Mouse (Mus musculus): Measurements from ENCODE around the gene Ypel3. TPM values are rescaled to one million over a fixed set of nuclear protein-coding genes. Genes with fewer than 3 reads are reported as not detected.

The Ypel3 gene
- polyA plus RNA-seq, 1 experiment: 74.3 TPM

DNA sequence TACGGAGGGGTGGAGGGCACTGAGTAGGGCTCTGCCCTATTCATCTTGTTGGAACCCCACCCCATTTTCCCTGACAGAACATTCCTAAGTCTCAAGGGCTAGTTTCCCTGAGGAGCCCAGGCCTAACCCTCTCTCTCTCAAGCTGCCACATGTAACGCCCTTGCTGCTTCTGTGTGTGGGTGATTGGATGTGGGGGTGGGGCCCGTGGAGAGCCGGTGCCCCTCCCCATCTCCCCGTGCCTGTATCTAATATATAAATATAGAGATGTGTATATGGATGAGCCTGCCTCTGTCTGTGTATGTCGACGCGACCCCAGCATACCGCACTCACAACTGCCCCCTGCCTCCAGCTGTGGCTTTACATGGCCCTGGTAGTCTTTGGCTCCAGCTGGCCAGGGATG, 11.2 kb upstream of the Ypel3 start:
- Histone ChIP-seq H3K4me1 (ENCODE audit: control insufficient read depth, insufficient read depth, low read length) (peaks cover 6% of the 10 kb centered on the region; the same call in 1 of the 2 replicates), H3K27me3 (ENCODE audit: control insufficient read depth, insufficient read depth, low read length) (no peaks in the 10 kb centered on the region), H3K27ac (ENCODE audit: control insufficient read depth, insufficient read depth, low read depth, low read length) (no peak overlapping the region), H3K4me3 (ENCODE audit: control insufficient read depth, low read depth, low read length) (no peak overlapping the region), H3K36me3 (ENCODE audit: control insufficient read depth, insufficient read depth, low read length) (no peaks in the 10 kb centered on the region; the same call in 1 of the 2 replicates)
- TF ChIP-seq POLR2A (IDR thresholded peaks at IDR 0.05; ENCODE audit: control insufficient read depth, low read depth, low read length) (no peak), CTCF (IDR thresholded peaks at IDR 0.05; ENCODE audit: control insufficient read depth, insufficient read depth, insufficient replicate concordance, low read depth, low read length) (no peak)

- TF ChIP-seq CTCF (IDR thresholded peaks at IDR 0.05; ENCODE audit: control insufficient read depth, insufficient read depth, insufficient replicate concordance, low read depth, low read length) (no peak), POLR2A (IDR thresholded peaks at IDR 0.05; ENCODE audit: control insufficient read depth, low read depth, low read length) (no peak)
- Histone ChIP-seq H3K4me1 (ENCODE audit: control insufficient read depth, insufficient read depth, low read length) (peaks cover 5% of the 10 kb centered on the region; the same call in 1 of the 2 replicates), H3K27me3 (ENCODE audit: control insufficient read depth, insufficient read depth, low read length) (no peaks in the 10 kb centered on the region), H3K36me3 (ENCODE audit: control insufficient read depth, insufficient read depth, low read length) (no peaks in the 10 kb centered on the region; the same call in 1 of the 2 replicates), H3K27ac (ENCODE audit: control insufficient read depth, insufficient read depth, low read depth, low read length) (no peak within 1 kb of the TSS), H3K4me3 (ENCODE audit: control insufficient read depth, low read depth, low read length) (no peak within 1 kb of the TSS)
These were observed 10.6 kb upstream of the Ypel3 start, which contains the start of gene Gdpd3 for GRCm38 (mm10) chr7:126766201-126766600. Gene Gdpd3, plus strand, starts transcription at chr7:126766334.

GRCm38 (mm10) chr7:126767001-126767400, 9.8 kb upstream of the Ypel3 start:
- no peak overlapping the region for H3K27ac ChIP-seq (ENCODE audit: control insufficient read depth, insufficient read depth, low read depth, low read length)
- TF ChIP-seq CTCF (IDR thresholded peaks at IDR 0.05; ENCODE audit: control insufficient read depth, insufficient read depth, insufficient replicate concordance, low read depth, low read length): no peak
- TF ChIP-seq POLR2A (IDR thresholded peaks at IDR 0.05; ENCODE audit: control insufficient read depth, low read depth, low read length): no peak
- no peaks in the 10 kb centered on the region for H3K27me3 ChIP-seq (ENCODE audit: control insufficient read depth, insufficient read depth, low read length)
- H3K4me3 ChIP-seq (ENCODE audit: control insufficient read depth, low read depth, low read length): no peak overlapping the region
- H3K4me1 ChIP-seq (ENCODE audit: control insufficient read depth, insufficient read depth, low read length): no peaks in the 10 kb centered on the region; the same call in 1 of the 2 replicates
- H3K36me3 ChIP-seq (ENCODE audit: control insufficient read depth, insufficient read depth, low read length): no peaks in the 10 kb centered on the region

DNA sequence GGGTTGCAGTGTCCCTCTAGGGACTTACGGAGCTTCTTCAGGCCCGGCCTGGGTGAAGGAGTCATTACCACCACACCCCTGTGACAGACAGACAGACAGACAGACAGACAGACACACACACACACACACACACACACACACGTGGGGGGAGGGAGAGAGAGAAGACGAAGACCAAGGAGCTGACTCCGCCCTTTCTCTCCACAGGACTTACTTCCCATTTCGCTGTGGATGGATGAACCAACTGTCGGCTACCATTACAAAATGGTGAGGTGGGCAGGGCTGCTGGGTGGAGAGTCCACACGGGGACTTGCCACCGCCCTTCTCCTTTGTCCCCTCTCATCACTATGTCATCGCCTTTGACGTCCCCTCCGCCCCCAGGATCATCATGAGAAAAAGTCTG, 6.0 kb upstream of the Ypel3 start:
- no peaks in the 10 kb centered on the region for H3K36me3 ChIP-seq (ENCODE audit: control insufficient read depth, insufficient read depth, low read length)
- no peaks in the 10 kb centered on the region for H3K27me3 ChIP-seq (ENCODE audit: control insufficient read depth, insufficient read depth, low read length)
- no peak for TF ChIP-seq POLR2A (IDR thresholded peaks at IDR 0.05; ENCODE audit: control insufficient read depth, low read depth, low read length)
- TF ChIP-seq CTCF (IDR thresholded peaks at IDR 0.05; ENCODE audit: control insufficient read depth, insufficient read depth, insufficient replicate concordance, low read depth, low read length): no peak
- peaks cover 2% of the 10 kb centered on the region; the same call in 1 of the 2 replicates for H3K4me1 ChIP-seq (ENCODE audit: control insufficient read depth, insufficient read depth, low read length)
- no peak overlapping the region for H3K4me3 ChIP-seq (ENCODE audit: control insufficient read depth, low read depth, low read length)
- no peak overlapping the region for H3K27ac ChIP-seq (ENCODE audit: control insufficient read depth, insufficient read depth, low read depth, low read length)

GRCm38 (mm10) chr7:126773351-126773750, 3.4 kb upstream of the Ypel3 start:
- peaks cover 15% of the 10 kb centered on the region for H3K4me1 ChIP-seq (ENCODE audit: control insufficient read depth, insufficient read depth, low read length)
- no peaks in the 10 kb centered on the region for H3K36me3 ChIP-seq (ENCODE audit: control insufficient read depth, insufficient read depth, low read length)
- no peak overlapping the region for H3K4me3 ChIP-seq (ENCODE audit: control insufficient read depth, low read depth, low read length)
- H3K27ac ChIP-seq (ENCODE audit: control insufficient read depth, insufficient read depth, low read depth, low read length): no peak overlapping the region
- TF ChIP-seq POLR2A (IDR thresholded peaks at IDR 0.05; ENCODE audit: control insufficient read depth, low read depth, low read length) (no peak), CTCF (IDR thresholded peaks at IDR 0.05; ENCODE audit: control insufficient read depth, insufficient read depth, insufficient replicate concordance, low read depth, low read length) (no peak)
- no peaks in the 10 kb centered on the region for H3K27me3 ChIP-seq (ENCODE audit: control insufficient read depth, insufficient read depth, low read length)

GRCm38 (mm10) chr7:126774463-126774862, 2.3 kb upstream of the Ypel3 start:
- no peak overlapping the region for H3K4me3 ChIP-seq (ENCODE audit: control insufficient read depth, low read depth, low read length)
- no peak for TF ChIP-seq POLR2A (IDR thresholded peaks at IDR 0.05; ENCODE audit: control insufficient read depth, low read depth, low read length)
- TF ChIP-seq CTCF (IDR thresholded peaks at IDR 0.05; ENCODE audit: control insufficient read depth, insufficient read depth, insufficient replicate concordance, low read depth, low read length): no peak
- H3K27me3 ChIP-seq (ENCODE audit: control insufficient read depth, insufficient read depth, low read length): no peaks in the 10 kb centered on the region
- no peaks in the 10 kb centered on the region for H3K36me3 ChIP-seq (ENCODE audit: control insufficient read depth, insufficient read depth, low read length)
- H3K27ac ChIP-seq (ENCODE audit: control insufficient read depth, insufficient read depth, low read depth, low read length): no peak overlapping the region
- H3K4me1 ChIP-seq (ENCODE audit: control insufficient read depth, insufficient read depth, low read length): peaks cover 15% of the 10 kb centered on the region

GRCm38 (mm10) chr7:126775185-126775977, 1.4 kb upstream of the Ypel3 start:
- H3K36me3 ChIP-seq (ENCODE audit: control insufficient read depth, insufficient read depth, low read length): no peaks in the 10 kb centered on the region
- H3K4me3 ChIP-seq (ENCODE audit: control insufficient read depth, low read depth, low read length): no peak overlapping the region
- peaks cover 19% of the 10 kb centered on the region for H3K4me1 ChIP-seq (ENCODE audit: control insufficient read depth, insufficient read depth, low read length)
- H3K27ac ChIP-seq (ENCODE audit: control insufficient read depth, insufficient read depth, low read depth, low read length): no peak overlapping the region
- H3K27me3 ChIP-seq (ENCODE audit: control insufficient read depth, insufficient read depth, low read length): no peaks in the 10 kb centered on the region
- no peak for TF ChIP-seq CTCF (IDR thresholded peaks at IDR 0.05; ENCODE audit: control insufficient read depth, insufficient read depth, insufficient replicate concordance, low read depth, low read length)
- no peak for TF ChIP-seq POLR2A (IDR thresholded peaks at IDR 0.05; ENCODE audit: control insufficient read depth, low read depth, low read length)

All from testis, adult 2 months (tissue).